Mouse (Mus musculus) adrenal gland, adult (tissue): Measurements from ENCODE around the gene Lyrm2.

ENCODE experiments used
- DNase-seq, 2 experiments: peaks; one replicate each; pipeline ENCODE4 v3.0.0; 2022 to 2023; ENCODE audit warnings: low spot score in 1 of 2; ENCODE audit not compliant: inconsistent age in 2 of 2

Lyrm2 gene

DNA sequence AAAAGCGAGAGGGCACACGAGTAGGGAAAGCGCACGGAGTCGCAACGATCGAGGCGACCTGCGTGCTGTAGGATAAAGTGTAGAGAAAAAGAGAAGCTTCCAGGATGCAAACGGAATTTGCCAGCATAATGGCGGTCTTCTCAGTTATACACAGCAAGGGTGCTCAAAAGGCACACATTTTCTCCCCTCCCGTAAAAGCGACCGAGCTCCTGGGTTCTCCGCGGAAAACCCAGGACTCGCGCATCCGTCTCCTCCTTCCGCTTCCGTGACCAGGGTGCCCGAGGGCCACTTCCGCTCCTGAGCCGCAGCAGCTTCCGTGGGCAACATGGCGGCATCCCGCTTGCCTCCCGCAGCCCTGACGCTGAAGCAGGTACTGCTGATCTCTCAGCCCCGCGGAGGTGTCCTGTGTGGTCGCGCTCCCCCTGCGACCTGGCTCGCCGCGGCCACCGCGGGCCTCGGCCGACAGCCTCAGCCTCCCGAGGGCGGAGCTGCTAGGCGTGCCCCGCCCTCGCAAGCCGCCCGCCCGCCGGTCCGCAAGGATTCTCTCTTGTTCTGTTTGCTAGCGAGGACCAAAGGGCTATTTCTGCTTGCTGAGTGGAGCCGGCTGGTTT lies at the start of gene Lyrm2:
Lyrm2 (plus strand) TSS at position 288 of the 611 bp plus-strand sequence.
- DNase-seq = peak; percentile 84 to 96

DNA sequence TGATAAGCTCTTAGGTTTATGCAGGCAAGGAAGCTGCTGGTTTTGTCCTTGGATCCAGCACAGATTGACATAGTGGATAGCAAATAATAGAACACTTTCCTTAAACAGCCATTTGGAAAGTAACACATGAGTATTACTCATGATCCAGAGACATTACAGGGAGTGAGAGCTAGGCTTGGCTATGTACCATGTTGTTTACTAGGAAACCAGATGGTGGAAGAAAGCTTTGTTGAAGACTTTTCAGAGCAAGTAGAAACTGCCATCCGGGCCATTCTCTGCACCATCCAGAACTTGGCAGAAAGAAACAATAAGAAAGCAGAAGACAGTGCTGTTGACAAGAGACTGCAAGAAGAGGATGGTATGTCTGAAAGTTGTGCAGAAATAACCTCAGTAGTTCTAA lies 49.3 kb upstream of the Lyrm2 start:
- DNase-seq = no peak

GRCm38 (mm10) chr4:32757430-32757829 lies 42.6 kb upstream of the Lyrm2 start:
- no peak for DNase-seq

GRCm38 (mm10) chr4:32767471-32767870 lies 32.6 kb upstream of the Lyrm2 start:
- DNase-seq = no peak

DNA sequence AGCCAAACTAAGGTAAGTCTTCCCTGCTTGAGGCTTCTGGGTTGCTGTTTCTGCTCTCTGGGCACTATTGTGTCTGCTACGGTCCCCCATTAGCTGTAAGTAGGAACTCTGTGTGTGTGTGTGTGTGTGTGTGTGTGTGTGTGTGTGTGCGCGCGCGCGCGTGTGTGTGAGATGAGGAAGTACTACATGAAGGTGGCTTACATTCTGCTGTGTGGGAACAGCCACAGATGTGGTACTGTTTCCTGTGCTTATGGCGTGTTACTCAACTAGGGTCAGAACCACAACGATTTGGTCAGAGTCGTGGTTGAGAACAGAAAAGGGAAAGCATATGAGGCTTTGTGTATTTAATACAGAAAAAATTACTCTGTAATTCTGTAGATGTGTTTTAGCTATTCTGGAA lies 32.0 kb upstream of the Lyrm2 start:
- no peak for DNase-seq

DNA sequence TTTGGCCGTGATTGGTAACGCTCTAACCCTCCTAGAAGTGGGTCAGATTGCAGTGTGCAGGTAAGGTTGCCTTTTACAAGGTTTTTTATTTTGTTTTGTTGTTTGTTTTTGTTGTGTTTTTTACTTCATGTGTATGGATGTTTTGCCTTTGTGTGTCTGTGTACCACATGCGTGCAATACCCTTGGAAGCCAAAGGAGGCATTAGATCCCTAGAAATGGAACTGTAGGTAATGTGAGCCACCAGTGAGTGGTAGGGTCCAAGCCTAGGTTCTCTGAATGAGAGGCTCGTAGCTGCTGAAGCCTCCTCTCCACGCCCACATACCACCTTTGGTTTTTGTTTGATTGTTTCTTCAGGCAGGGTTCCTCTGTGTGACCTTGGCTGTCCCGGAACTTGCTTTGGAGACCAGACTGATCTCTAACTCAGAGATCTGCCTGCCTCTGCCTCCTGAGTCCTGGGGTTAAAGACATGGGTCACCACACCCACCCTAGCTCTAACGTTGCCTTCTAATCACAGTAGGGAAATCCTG lies 29.7 kb upstream of the Lyrm2 start:
- no peak for DNase-seq

GRCm38 (mm10) chr4:32779996-32780395 lies 20.1 kb upstream of the Lyrm2 start:
- DNase-seq = no peak

DNA sequence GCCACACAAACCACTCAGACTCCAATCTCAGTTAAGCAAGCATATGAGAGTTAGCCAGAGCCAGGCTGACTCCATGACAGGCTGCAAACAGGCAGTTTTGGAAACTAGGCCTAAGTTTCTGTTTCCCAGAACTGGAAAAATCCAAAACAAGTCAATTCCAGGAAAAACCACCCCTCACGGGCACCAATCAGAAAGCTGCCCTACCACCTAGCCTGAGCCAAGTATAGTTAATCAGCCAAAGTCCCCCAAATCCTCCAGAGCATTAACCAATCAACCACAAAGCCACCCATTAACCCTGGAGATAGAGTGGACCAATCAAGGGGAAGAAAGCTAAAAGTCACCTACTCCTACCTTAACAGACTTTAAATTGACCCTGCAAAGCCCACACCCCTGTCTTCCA lies 12.9 kb upstream of the Lyrm2 start:
- no peak for DNase-seq

- no peak for DNase-seq
These were observed 11.0 kb upstream of the Lyrm2 start for GRCm38 (mm10) chr4:32789020-32789419.

DNA sequence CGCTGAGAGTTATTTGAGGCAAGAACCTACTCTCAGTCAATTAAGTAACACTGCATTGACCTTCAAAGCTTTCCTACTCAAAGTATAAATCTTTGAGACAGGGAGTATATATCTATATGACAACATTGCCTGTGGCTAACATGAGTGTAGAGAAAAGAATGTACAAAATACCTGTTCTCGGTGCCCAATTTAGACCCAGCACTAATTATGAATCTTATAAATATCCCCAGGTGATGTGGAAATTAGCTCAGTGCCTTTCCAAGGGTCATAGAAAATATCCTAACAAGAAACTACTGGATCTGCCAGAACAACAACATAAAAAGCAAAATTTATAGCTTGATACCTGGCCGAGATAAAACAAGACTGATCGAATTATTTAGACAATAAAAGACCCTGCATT lies 1.1 kb upstream of the Lyrm2 start:
- DNase-seq = no peak

DNA sequence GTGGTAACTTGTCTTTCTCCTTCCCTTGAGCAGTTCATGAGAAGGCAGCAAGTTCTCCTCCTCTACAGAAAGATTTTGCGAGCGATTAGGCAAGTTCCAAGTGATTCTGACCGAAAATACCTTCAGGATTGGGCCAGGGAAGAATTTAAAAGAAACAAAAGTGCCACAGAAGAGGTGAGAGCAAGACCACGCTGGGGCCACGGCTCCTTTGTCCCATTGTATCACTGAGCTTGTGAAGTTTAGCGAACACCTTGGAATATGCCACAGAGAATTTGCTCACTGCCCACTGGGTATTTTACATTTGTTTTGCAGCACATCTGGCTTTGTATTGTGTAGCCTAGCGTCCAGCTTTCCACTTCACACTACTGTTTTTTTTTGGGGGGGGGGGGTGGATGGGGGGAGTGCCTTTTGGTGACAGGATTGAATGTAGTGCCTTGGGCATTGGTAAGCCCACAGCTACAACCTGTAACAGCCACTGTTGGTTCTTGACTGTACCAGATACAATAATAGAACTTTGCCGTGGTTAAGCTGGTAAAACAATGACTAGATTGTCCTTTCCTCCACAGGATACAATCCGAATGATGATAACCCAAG lies 621 bp downstream of the Lyrm2 start:
- no peak for DNase-seq

- no peak for DNase-seq
These were observed 17.4 kb downstream of the Lyrm2 start for GRCm38 (mm10) chr4:32817478-32817877.

DNA sequence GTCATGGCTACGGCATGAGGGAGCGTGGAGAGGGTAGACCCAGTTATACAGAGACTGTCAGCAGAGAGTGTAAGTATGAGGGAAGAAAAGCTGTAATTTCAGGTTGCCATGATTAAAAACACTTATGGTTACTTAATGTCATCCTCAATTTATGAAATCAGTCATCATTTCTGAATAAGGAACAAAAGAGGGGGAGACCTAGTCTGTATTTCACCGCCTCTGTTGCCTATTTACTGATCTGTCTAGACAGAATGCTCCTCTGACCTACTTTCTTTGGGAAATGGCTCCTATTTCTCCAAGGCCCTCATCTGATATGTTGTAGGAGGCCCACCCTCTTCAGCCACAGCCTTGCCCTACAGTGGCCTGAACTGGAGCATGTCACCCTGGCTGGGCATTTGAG lies 20.6 kb downstream of the Lyrm2 start:
- no peak for DNase-seq

- DNase-seq = no peak
These were observed 24.2 kb downstream of the Lyrm2 start for GRCm38 (mm10) chr4:32824254-32824653.

DNA sequence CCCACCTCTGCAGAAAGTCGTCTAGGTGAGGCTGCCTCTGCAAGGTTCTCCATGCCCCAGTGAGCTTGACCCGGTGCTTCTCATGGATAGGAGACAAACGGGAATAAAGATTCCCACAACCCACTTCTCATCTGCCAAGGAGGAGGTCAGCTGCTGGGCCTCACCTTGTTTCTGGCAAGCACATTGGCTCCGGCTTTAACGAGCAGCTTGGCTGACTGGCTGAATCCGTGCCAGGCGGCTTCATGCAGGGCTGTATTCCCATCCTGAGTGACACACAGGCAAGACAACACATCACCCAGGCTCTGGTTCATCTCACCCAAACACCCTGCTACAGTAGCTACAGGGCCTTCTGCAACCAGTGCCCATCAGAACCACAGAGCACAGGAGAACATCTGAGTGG lies 26.9 kb downstream of the Lyrm2 start:
- no peak for DNase-seq

DNA sequence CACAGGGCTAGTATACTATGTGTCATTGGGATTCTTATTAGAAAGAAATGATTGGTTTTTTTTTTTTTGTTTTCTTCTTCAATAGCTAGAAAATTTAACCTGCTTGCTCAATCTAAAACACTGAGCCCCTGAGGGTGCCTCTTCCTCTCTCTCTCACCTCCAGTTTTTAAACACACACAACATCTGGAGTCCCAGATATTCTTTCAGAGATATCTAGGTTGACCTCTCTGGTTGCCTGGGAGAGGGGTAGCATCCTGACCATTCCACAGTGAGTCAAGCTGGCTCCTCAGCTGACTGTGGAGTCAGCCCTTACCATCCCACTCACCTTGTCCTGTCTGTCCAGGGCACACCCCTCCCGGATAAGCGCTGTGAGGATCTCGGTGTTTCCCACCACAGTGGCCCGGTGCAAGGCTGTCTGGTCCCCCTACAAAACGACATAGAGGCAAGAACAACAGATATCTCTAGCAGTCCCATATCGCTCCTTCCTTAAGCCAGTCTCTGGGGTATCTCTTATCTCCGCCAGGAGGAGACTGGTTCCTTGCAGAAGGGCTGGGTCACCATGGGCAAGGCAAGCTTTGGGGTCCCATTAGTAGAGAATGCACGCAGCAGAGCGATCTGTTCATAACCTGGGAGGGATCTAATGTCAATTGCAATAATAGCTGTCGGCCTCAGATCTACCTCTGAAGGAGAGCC lies 28.5 kb downstream of the Lyrm2 start:
- DNase-seq = no peak

GRCm38 (mm10) chr4:32829316-32829715 lies 29.3 kb downstream of the Lyrm2 start:
- no peak for DNase-seq

DNA sequence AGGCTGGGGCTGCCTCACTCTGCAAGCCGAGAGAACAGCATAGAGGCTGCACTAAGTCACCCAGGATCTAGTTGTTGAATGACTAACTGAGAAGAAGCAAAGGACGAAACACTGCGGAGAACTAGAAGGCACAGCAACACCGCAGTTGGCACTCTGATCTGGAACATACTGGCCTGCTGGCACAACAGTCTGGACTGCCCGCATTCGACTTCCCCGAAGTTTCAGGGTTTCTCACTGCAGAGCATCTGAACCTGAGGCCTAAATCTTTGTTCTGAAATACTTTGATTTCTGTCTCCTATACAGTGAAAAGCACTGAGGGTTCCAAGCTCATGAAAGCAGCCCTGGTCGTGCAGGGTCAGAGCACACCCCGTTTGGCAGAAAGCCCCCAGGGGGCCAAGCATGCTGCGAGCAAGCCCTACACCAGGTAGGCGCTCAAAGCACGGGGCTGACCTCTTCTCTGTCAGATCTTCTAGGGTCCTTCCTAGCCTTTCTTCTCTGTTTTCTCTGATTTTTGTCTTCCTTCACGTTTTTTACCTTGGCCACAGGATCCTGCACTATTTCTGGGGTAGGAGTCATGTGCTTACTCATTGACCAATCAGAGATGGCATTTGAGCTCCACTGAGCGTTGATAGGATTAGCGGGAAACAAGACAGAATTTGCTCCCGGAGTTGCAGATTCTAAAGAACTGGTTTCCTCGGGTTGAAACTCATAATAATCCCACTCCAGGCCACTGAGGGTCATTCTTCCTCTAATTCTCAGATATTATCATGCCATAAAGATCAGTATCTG lies 33.6 kb downstream of the Lyrm2 start:
- DNase-seq = no peak

- no peak for DNase-seq
These were observed 34.5 kb downstream of the Lyrm2 start for GRCm38 (mm10) chr4:32834541-32834940.

- no peak for DNase-seq
These were observed 36.0 kb downstream of the Lyrm2 start for GRCm38 (mm10) chr4:32836071-32836470.

DNA sequence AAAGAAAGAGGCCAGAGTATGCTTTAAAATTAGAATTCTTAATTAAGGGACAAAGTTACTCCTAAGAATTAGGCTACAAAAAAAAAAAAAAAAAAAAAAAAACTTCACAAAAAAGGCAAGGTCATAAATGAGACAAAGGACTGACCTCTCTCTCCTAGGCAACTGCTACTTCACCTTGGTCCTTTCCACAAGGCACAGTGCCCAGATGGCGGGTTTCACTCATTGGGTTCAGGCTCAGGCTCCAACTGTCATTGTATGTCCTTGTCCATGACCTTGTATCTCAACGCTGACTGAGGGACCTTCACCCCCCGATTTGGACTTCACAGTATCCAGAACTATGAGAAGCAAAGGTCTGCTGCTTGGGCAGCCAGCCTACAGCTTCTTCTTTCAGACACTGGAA lies 38.3 kb downstream of the Lyrm2 start:
- peak in 1 of 2 experiments; percentile 82 for DNase-seq
